ENCODE assay signal across 7 mouse cellular contexts in the genomic region with DNA sequence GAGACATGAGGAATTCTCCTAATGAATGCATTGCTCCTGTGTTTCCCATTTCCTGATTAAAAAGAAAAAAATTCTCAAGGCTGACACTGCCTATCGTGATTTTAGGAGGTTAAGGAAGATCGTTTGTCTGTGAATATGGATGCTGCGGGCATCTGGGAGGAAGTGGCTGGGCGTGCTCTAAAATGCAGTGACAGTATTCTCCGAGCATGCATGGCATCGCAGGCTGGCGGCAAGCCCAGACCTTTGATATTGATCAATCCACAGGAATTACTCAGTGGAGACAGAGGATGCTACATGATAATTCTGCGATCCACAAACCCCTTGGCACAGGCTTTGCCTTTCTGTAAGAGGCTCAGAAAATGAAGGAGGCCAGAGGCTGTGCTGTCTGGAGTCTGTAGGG.
DNase-seq lines count a peak whose midpoint lies in the region; ATAC-seq and TF ChIP-seq lines count a peak whose summit lies in the region.

No protein-coding gene starts in this region.

- no peak overlapping the region for H3K9ac ChIP-seq in liver, postnatal 0 days (replicated peaks)
- H3K9ac ChIP-seq in embryonic facial prominence, embryonic 14.5 days (ENCODE audit: low read depth, low read length): no peak overlapping the region
- peak overlapping the region; percentile 24; the same call in 1 of the 2 replicates for H3K9ac ChIP-seq in midbrain, embryonic 11.5 days (ENCODE audit: low read length)

- TF ChIP-seq CTCF in liver, postnatal 0 days (IDR thresholded peaks at IDR 0.05; ENCODE audit: low read depth): no peak
- no peak; the same call in 1 of the 2 replicates for TF ChIP-seq CTCF in kidney, adult 2 months (conservative IDR thresholded peaks at IDR 0.05; ENCODE audit: insufficient read depth, insufficient read length, low read depth, low read length)

- no peaks in the 10 kb centered on the region for H3K4me1 ChIP-seq in liver, postnatal 0 days (ENCODE audit: insufficient read depth)
- H3K4me1 ChIP-seq in embryonic facial prominence, embryonic 14.5 days (ENCODE audit: control insufficient read depth, insufficient read depth, low read length): peaks cover 16% of the 10 kb centered on the region
- H3K4me1 ChIP-seq in kidney, adult 2 months (ENCODE audit: control insufficient read depth, insufficient read depth, low read length): peaks cover 18% of the 10 kb centered on the region; the same call in 1 of the 2 replicates
- H3K4me1 ChIP-seq in midbrain, embryonic 11.5 days (ENCODE audit: control insufficient read depth, insufficient read depth, low read length): peaks cover 42% of the 10 kb centered on the region

- no peak for TF ChIP-seq EP300 in liver, postnatal 0 days (IDR thresholded peaks at IDR 0.05; ENCODE audit: low read depth)

- no peaks in the 10 kb centered on the region for H3K36me3 ChIP-seq in liver, postnatal 0 days (replicated peaks; ENCODE audit: insufficient read depth, low read length)
- H3K36me3 ChIP-seq in embryonic facial prominence, embryonic 14.5 days (ENCODE audit: control insufficient read depth, insufficient read depth, low read length): no peaks in the 10 kb centered on the region
- no peaks in the 10 kb centered on the region for H3K36me3 ChIP-seq in kidney, adult 2 months (ENCODE audit: control insufficient read depth, insufficient read depth, low read length)
- H3K36me3 ChIP-seq in midbrain, embryonic 11.5 days (ENCODE audit: control insufficient read depth, insufficient read depth, low read length): no peaks in the 10 kb centered on the region

- no peak overlapping the region for H3K27ac ChIP-seq in liver, postnatal 0 days (ENCODE audit: low read depth)
- peak overlapping the region; percentile 77 for H3K27ac ChIP-seq in embryonic facial prominence, embryonic 14.5 days (replicated peaks; ENCODE audit: low read depth, low read length)
- H3K27ac ChIP-seq in kidney, adult 2 months (ENCODE audit: insufficient read depth, low read depth, low read length): no peak overlapping the region
- peak overlapping the region; percentile 86 for H3K27ac ChIP-seq in midbrain, embryonic 11.5 days (ENCODE audit: low read depth, low read length)

- H3K27me3 ChIP-seq in liver, postnatal 0 days (ENCODE audit: insufficient read depth, low read length): no peaks in the 10 kb centered on the region
- H3K27me3 ChIP-seq in embryonic facial prominence, embryonic 14.5 days (replicated peaks; ENCODE audit: control insufficient read depth, insufficient read depth, low read length): no peaks in the 10 kb centered on the region
- no peaks in the 10 kb centered on the region for H3K27me3 ChIP-seq in kidney, adult 2 months (replicated peaks; ENCODE audit: control insufficient read depth, insufficient read depth, low read length)
- no peaks in the 10 kb centered on the region for H3K27me3 ChIP-seq in midbrain, embryonic 11.5 days (ENCODE audit: control insufficient read depth, insufficient read depth, low read length)

- no peak for TF ChIP-seq POLR2A in kidney, adult 2 months (IDR thresholded peaks at IDR 0.05; ENCODE audit: low read depth, low read length)

- ATAC-seq in liver, postnatal 0 days: peak; percentile 23; the same call in 1 of the 2 replicates
- peak; percentile 12; the same call in 1 of the 2 replicates for ATAC-seq in embryonic facial prominence, embryonic 14.5 days (ENCODE audit: low read depth)
- 0 out of 2 replicates have a peak, but pooled peaks have one; percentile 11 for ATAC-seq in midbrain, embryonic 11.5 days (ENCODE audit: low FRiP score)
- ATAC-seq in megakaryocyte, adult 5-6 weeks (ENCODE audit: poor library complexity, severe bottlenecking): no peak

- no peak overlapping the region for H3K4me3 ChIP-seq in liver, postnatal 0 days (ENCODE audit: low read depth, low read length)
- H3K4me3 ChIP-seq in embryonic facial prominence, embryonic 14.5 days (ENCODE audit: low read depth, low read length): no peak overlapping the region
- no peak overlapping the region for H3K4me3 ChIP-seq in kidney, adult 2 months (ENCODE audit: insufficient read depth, low read depth, low read length)
- H3K4me3 ChIP-seq in midbrain, embryonic 11.5 days (ENCODE audit: low read depth, low read length): no peak overlapping the region

- 20% methylated on average over 8 of the region's 8 CpGs for WGBS in liver, postnatal 0 days (ENCODE audit: insufficient replicate concordance)
- 11% methylated on average over 8 of the region's 8 CpGs for WGBS in embryonic facial prominence, embryonic 14.5 days
- 37% methylated on average over 8 of the region's 8 CpGs for WGBS in kidney, adult 2 months
- 28% methylated on average over 8 of the region's 8 CpGs for WGBS in midbrain, embryonic 11.5 days

- no peaks in the 10 kb centered on the region for H3K9me3 ChIP-seq in liver, postnatal 0 days (ENCODE audit: low read length)
- H3K9me3 ChIP-seq in embryonic facial prominence, embryonic 14.5 days (ENCODE audit: control insufficient read depth, low read length): no peaks in the 10 kb centered on the region
- no peaks in the 10 kb centered on the region for H3K9me3 ChIP-seq in midbrain, embryonic 11.5 days (ENCODE audit: control insufficient read depth, low read length)

- peak; percentile 55 for DNase-seq in liver, postnatal 0 days
- no peak for DNase-seq in liver
- peak; percentile 81 for DNase-seq in embryonic facial prominence, embryonic 14.5 days (ENCODE audit: low spot score)
- DNase-seq in kidney, adult 2 months: peak; percentile 76
- peak; percentile 91 for DNase-seq in midbrain, embryonic 11.5 days (ENCODE audit: low spot score, missing footprints)
- no peak for DNase-seq in B cell, adult 2 months

- no peak overlapping the region for H3K4me2 ChIP-seq in liver, postnatal 0 days (ENCODE audit: low read depth, low read length)
- peak overlapping the region; percentile 35 for H3K4me2 ChIP-seq in embryonic facial prominence, embryonic 14.5 days (ENCODE audit: low read depth, low read length)
- peak overlapping the region; percentile 31; the same call in 1 of the 2 replicates for H3K4me2 ChIP-seq in midbrain, embryonic 11.5 days

Comparison
In these comparisons a context has a peak if more than half of its experiments do, and no peak if none do; other contexts are left out.
1. DNase-seq: peak in liver, postnatal 0 days (single experiment), embryonic facial prominence, embryonic 14.5 days (single experiment), kidney, adult 2 months (single experiment) and midbrain, embryonic 11.5 days (single experiment); none in liver (single experiment) and B cell, adult 2 months (0 of 2).
2. H3K27ac ChIP-seq: peak in embryonic facial prominence, embryonic 14.5 days (single experiment) and midbrain, embryonic 11.5 days (single experiment); none in liver, postnatal 0 days (single experiment) and kidney, adult 2 months (single experiment).